Mouse (Mus musculus) kidney, postnatal 14 days (tissue): Measurements from ENCODE around the gene Gm4631.
"Not testable (repeated sequence)": the region's sequence is repeated elsewhere in the genome, so short reads cannot be mapped to it uniquely, and the experiment has no call there.

Source experiments
- DNase-seq: peaks from one replicate; pipeline ENCODE4 v3.0.0; 2022; ENCODE audit warnings: mixed read lengths

The Gm4631 gene

GRCm38 (mm10) chr2:175338097-175338496 lies at the start of gene Gm4631:
TSS of gene Gm4631 (minus strand) at chr2:175338197.
- not testable (repeated sequence) for DNase-seq

- DNase-seq = not testable (repeated sequence)
These were observed 34.1 kb upstream of the Gm4631 start, which contains the start of gene Zfp968 for GRCm38 (mm10) chr2:175372136-175372535. TSS of gene Zfp968 (plus strand) at chr2:175372436.

DNA sequence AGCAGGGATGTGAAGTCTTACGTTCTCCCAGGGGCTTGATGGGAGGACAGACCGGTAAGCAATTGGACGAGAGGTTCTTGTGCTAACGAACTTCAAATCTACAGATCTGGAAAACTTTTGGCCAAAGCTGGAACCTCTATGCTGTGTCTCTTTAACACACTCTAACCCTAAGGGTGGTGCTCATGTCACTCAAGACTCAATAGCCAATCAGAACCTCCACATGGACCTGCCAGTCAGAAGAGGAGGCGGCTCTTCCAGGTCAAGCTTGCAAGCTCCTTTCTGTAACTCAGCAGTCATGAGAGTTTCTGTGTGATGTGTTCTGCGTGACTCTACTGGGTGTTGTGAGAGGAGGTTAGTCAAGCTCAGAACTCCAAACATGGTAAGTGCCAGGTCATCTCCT lies 63.2 kb downstream of the Gm4631 start, which contains the start of gene Gm14440:
TSS of gene Gm14440 (plus strand) at position 301 of the 400 bp plus-strand sequence.
- DNase-seq = not testable (repeated sequence)
